Mouse (Mus musculus) neural tube, embryonic 14.5 days (tissue): ENCODE results near the gene Gm42715. TPM values are rescaled to one million over a fixed set of nuclear protein-coding genes. Genes with fewer than 3 reads are reported as not detected.

ENCODE experiments used
- ATAC-seq: fragments of 200-750 bp; cut with Nextera tagmentation; 2 replicates; pipeline ENCODE4 v1.8.0; 2017; ENCODE audit warnings: low read depth, mild to moderate bottlenecking, moderate TSS enrichment, moderate library complexity
- H3K27ac ChIP-seq: fragments of 300-500 bp; sonication (generic); 2 replicates; pipeline ENCODE4 v1.5.1; 2014; ENCODE audit warnings: low read depth, mild to moderate bottlenecking, control low read depth, low read length, moderate library complexity, mixed read lengths
- H3K27me3 ChIP-seq: fragments of 300-500 bp; sonication (generic); 2 replicates; pipeline ENCODE4 v1.6.1; 2014; ENCODE audit warnings: low read length; ENCODE audit not compliant: control insufficient read depth, insufficient read depth
- H3K36me3 ChIP-seq: fragments of 300-500 bp; sonication (generic); 2 replicates; pipeline ENCODE4 v1.6.1; 2014; ENCODE audit warnings: low read length, mixed read lengths; ENCODE audit not compliant: control insufficient read depth, insufficient read depth
- H3K4me1 ChIP-seq: fragments of 300-500 bp; sonication (generic); 2 replicates; pipeline ENCODE4 v1.6.1; 2014; ENCODE audit warnings: low read length; ENCODE audit not compliant: control insufficient read depth, insufficient read depth
- H3K4me2 ChIP-seq: fragments of 300-500 bp; sonication (generic); 2 replicates; pipeline ENCODE4 v1.6.1; 2014; ENCODE audit warnings: mild to moderate bottlenecking, low read depth, low read length, control low read depth
- H3K4me3 ChIP-seq: fragments of 300-500 bp; sonication (generic); 2 replicates; pipeline ENCODE4 v1.5.1; 2014; ENCODE audit warnings: low read depth, low read length, control low read depth, mixed read lengths
- H3K9ac ChIP-seq: fragments of 300-500 bp; sonication (generic); replicated peaks from 2 replicates; pipeline ENCODE4 v1.6.1; 2014; ENCODE audit warnings: low read depth, mild to moderate bottlenecking, control low read depth, low read length, mixed read lengths
- H3K9me3 ChIP-seq: fragments of 300-500 bp; sonication (generic); 2 replicates; pipeline ENCODE4 v1.6.1; 2016; ENCODE audit warnings: low read length; ENCODE audit not compliant: control insufficient read depth
- WGBS: fragments of 180-500 bp; shearing (Covaris S2); extraction: QIAGEN DNeasy Blood & Tissue Kit; methylation state at CpG from one replicate; pipeline ENCODE4 v1.1.7; 2014; 5-methylcytosine and 5-hydroxymethylcytosine counted together
- polyA plus RNA-seq: library from polyadenylated mRNA; unstranded; fragments of >200 nt; fragmentation: Nextera tagmentation; extraction: Ambion mirVana; gene quantifications from 2 replicates; pipeline ENCODE4 v1.2.1, GENCODE M21; 2014

The Gm42715 gene
- polyA plus RNA-seq, 1 experiment from 2014 or later, result 19.7 TPM

- H3K4me3 ChIP-seq, result no peak overlapping the region; the same call in 1 of the 2 replicates
- H3K27ac ChIP-seq, result no peak overlapping the region
- peak overlapping the region; percentile 52 for H3K4me2 ChIP-seq
- 71% methylated on average over 5 of the region's 5 CpGs for WGBS
- H3K4me1 ChIP-seq, result peaks cover 15% of the 10 kb centered on the region
- no peak overlapping the region for H3K9ac ChIP-seq
- no peaks in the 10 kb centered on the region for H3K9me3 ChIP-seq
- H3K27me3 ChIP-seq, result no peaks in the 10 kb centered on the region
- H3K36me3 ChIP-seq, result peaks cover 33% of the 10 kb centered on the region
- ATAC-seq, result no peak
These were observed 67.8 kb downstream of the Gm42715 start for GRCm38 (mm10) chr7:127587196-127587595.

- peak; percentile 97 for ATAC-seq
- H3K36me3 ChIP-seq, result peaks cover 32% of the 10 kb centered on the region
These were observed 68.9 kb downstream of the Gm42715 start, which contains the start of the genes Ccdc189 and Rnf40 for GRCm38 (mm10) chr7:127588011-127588871. TSS of gene Ccdc189 (minus strand) at chr7:127588595. TSS of gene Rnf40 (plus strand) at chr7:127588767.

GRCm38 (mm10) chr7:127588901-127589300 is 69.5 kb downstream of the Gm42715 start:
- peak overlapping the region; percentile 89 for H3K4me3 ChIP-seq
- peak overlapping the region; percentile 36; the same call in 1 of the 2 replicates for H3K27ac ChIP-seq
- no peaks in the 10 kb centered on the region for H3K9me3 ChIP-seq
- H3K4me1 ChIP-seq, result peaks cover 15% of the 10 kb centered on the region
- H3K27me3 ChIP-seq, result no peaks in the 10 kb centered on the region
- WGBS, result 6% methylated on average over 29 of the region's 29 CpGs
- H3K9ac ChIP-seq, result peak overlapping the region; percentile 67
- ATAC-seq, result no peak
- H3K4me2 ChIP-seq, result peak overlapping the region; percentile 87
- H3K36me3 ChIP-seq, result peaks cover 32% of the 10 kb centered on the region

More at GRCm38 (mm10) chr7:127588011-127588871, 68.9 kb downstream of the Gm42715 start, which contains the start of the genes Ccdc189 and Rnf40:
- peak within 1 kb of the TSS; percentile 89 for H3K4me3 ChIP-seq
- H3K4me1 ChIP-seq, result peaks cover 15% of the 10 kb centered on the region
- peak within 1 kb of the TSS; percentile 36 for H3K27ac ChIP-seq
- WGBS, result under 1% methylated on average over 50 of the region's 50 CpGs
- peak within 1 kb of the TSS; percentile 87 for H3K4me2 ChIP-seq
- no peaks in the 10 kb centered on the region for H3K27me3 ChIP-seq
- H3K9ac ChIP-seq, result peak within 1 kb of the TSS; percentile 67
- H3K9me3 ChIP-seq, result no peaks in the 10 kb centered on the region

GRCm38 (mm10) chr7:127589637-127590036 is 70.3 kb downstream of the Gm42715 start:
- peaks cover 15% of the 10 kb centered on the region for H3K4me1 ChIP-seq
- H3K4me3 ChIP-seq, result no peak overlapping the region
- no peak overlapping the region for H3K27ac ChIP-seq
- H3K4me2 ChIP-seq, result peak overlapping the region; percentile 87
- H3K27me3 ChIP-seq, result no peaks in the 10 kb centered on the region
- peaks cover 39% of the 10 kb centered on the region for H3K36me3 ChIP-seq
- WGBS, result 93% methylated on average over 9 of the region's 9 CpGs
- H3K9ac ChIP-seq, result no peak overlapping the region
- no peaks in the 10 kb centered on the region for H3K9me3 ChIP-seq
- ATAC-seq, result no peak

- Histone ChIP-seq H3K4me3 (no peak overlapping the region), H3K9ac (no peak overlapping the region), H3K27me3 (no peaks in the 10 kb centered on the region), H3K36me3 (peaks cover 51% of the 10 kb centered on the region), H3K4me2 (no peak overlapping the region), H3K9me3 (no peaks in the 10 kb centered on the region), H3K27ac (no peak overlapping the region), H3K4me1 (peaks cover 15% of the 10 kb centered on the region)
- WGBS, result 90% methylated on average over 10 of the region's 10 CpGs
- no peak for ATAC-seq
These were observed 71.7 kb downstream of the Gm42715 start for GRCm38 (mm10) chr7:127591108-127591507.

- H3K27ac ChIP-seq, result no peak overlapping the region
- 89% methylated on average over 14 of the region's 14 CpGs for WGBS
- H3K27me3 ChIP-seq, result no peaks in the 10 kb centered on the region
- peaks cover 9% of the 10 kb centered on the region for H3K4me1 ChIP-seq
- peaks cover 64% of the 10 kb centered on the region for H3K36me3 ChIP-seq
- no peak for ATAC-seq
- no peak overlapping the region for H3K4me3 ChIP-seq
- no peak overlapping the region for H3K9ac ChIP-seq
- H3K9me3 ChIP-seq, result no peaks in the 10 kb centered on the region
- no peak overlapping the region for H3K4me2 ChIP-seq
These were observed 73.2 kb downstream of the Gm42715 start for GRCm38 (mm10) chr7:127592575-127592974.

GRCm38 (mm10) chr7:127596747-127597146 is 77.4 kb downstream of the Gm42715 start:
- WGBS, result 96% methylated on average over 17 of the region's 17 CpGs
- no peak for ATAC-seq

GRCm38 (mm10) chr7:127600612-127601011 is 81.2 kb downstream of the Gm42715 start:
- no peaks in the 10 kb centered on the region for H3K4me1 ChIP-seq
- H3K9me3 ChIP-seq, result no peaks in the 10 kb centered on the region
- H3K4me2 ChIP-seq, result no peak overlapping the region
- H3K27me3 ChIP-seq, result no peaks in the 10 kb centered on the region
- H3K4me3 ChIP-seq, result no peak overlapping the region
- no peak overlapping the region for H3K27ac ChIP-seq
- peaks cover 77% of the 10 kb centered on the region for H3K36me3 ChIP-seq
- no peak overlapping the region for H3K9ac ChIP-seq
- WGBS, result 98% methylated on average over 7 of the region's 7 CpGs
- no peak for ATAC-seq

More at GRCm38 (mm10) chr7:127596747-127597146, 77.4 kb downstream of the Gm42715 start:
- H3K27me3 ChIP-seq, result no peaks in the 10 kb centered on the region
- H3K9ac ChIP-seq, result no peak overlapping the region
- no peak overlapping the region for H3K4me3 ChIP-seq
- no peaks in the 10 kb centered on the region for H3K9me3 ChIP-seq
- no peaks in the 10 kb centered on the region for H3K4me1 ChIP-seq
- H3K4me2 ChIP-seq, result no peak overlapping the region
- H3K27ac ChIP-seq, result no peak overlapping the region
- H3K36me3 ChIP-seq, result peaks cover 92% of the 10 kb centered on the region

- no peak for ATAC-seq
- 85% methylated on average over 4 of the region's 4 CpGs for WGBS
- no peak overlapping the region for H3K27ac ChIP-seq
- H3K4me1 ChIP-seq, result no peaks in the 10 kb centered on the region
- H3K4me3 ChIP-seq, result no peak overlapping the region
- no peaks in the 10 kb centered on the region for H3K27me3 ChIP-seq
- H3K9ac ChIP-seq, result no peak overlapping the region
- H3K36me3 ChIP-seq, result peaks cover 66% of the 10 kb centered on the region
- H3K9me3 ChIP-seq, result no peaks in the 10 kb centered on the region
- H3K4me2 ChIP-seq, result no peak overlapping the region
These were observed 82.4 kb downstream of the Gm42715 start for GRCm38 (mm10) chr7:127601735-127602134.
